ENCODE assay signal across 16 mouse cellular contexts in genomic region chr11:105459900-105460299, GRCm38 (mm10). TPM values are rescaled to one million over a fixed set of nuclear protein-coding genes. Genes with fewer than 3 reads are reported as not detected.
DNase-seq lines count a peak whose midpoint lies in the region; ATAC-seq and TF ChIP-seq lines count a peak whose summit lies in the region.
"Had no signal": no experiment of that assay in that cellular context is flagged by ENCODE, and none has a peak within 500 bp of the region (broad histone marks: within the 10 kb centered on the region; RNA-seq: fewer than 3 reads in every experiment).

No protein-coding gene starts in this region.

- H3K4me3 ChIP-seq in kidney, adult 2 months (ENCODE audit: insufficient read depth, low read depth, low read length), result no peak overlapping the region
- no peak overlapping the region for H3K4me3 ChIP-seq in kidney, embryonic 16.5 days (ENCODE audit: low read length)
- no peak overlapping the region for H3K4me3 ChIP-seq in neural tube, embryonic 15.5 days (replicated peaks)

- no peak for TF ChIP-seq POLR2A in kidney, adult 2 months (IDR thresholded peaks at IDR 0.05; ENCODE audit: low read depth, low read length)

- H3K27ac ChIP-seq in kidney, adult 2 months (ENCODE audit: insufficient read depth, low read depth, low read length), result no peak overlapping the region
- H3K27ac ChIP-seq in kidney, embryonic 16.5 days (ENCODE audit: low read length), result no peak overlapping the region
- H3K27ac ChIP-seq in neural tube, embryonic 15.5 days (replicated peaks), result no peak overlapping the region
- H3K27ac ChIP-seq: kidney, postnatal 0 days; liver, embryonic 14.5 days had no signal

- peak; percentile 54 for DNase-seq in kidney, adult 2 months
- DNase-seq in neural tube, embryonic 10.5 days (ENCODE audit: extremely low spot score, low spot score), result peak; percentile 12
- peak; percentile 66 for DNase-seq in adrenal gland, adult 8-10 months
- DNase-seq in lung, postnatal 4 days, result peak; percentile 25 to 32
- DNase-seq in thymus, postnatal 0 days (ENCODE audit: low spot score), result no peak
- no peak for DNase-seq in left cerebral cortex, adult 11 months (ENCODE audit: low spot score)
- DNase-seq: cerebellum, adult 11-12 months; right cerebral cortex, adult 18-20 months; thymus, postnatal 4 days had no signal

- no peaks in the 10 kb centered on the region for H3K9me3 ChIP-seq in kidney, embryonic 16.5 days (ENCODE audit: low read length)
- H3K9me3 ChIP-seq in neural tube, embryonic 15.5 days (replicated peaks), result no peaks in the 10 kb centered on the region

- TF ChIP-seq CTCF in kidney, adult 2 months (conservative IDR thresholded peaks at IDR 0.05; ENCODE audit: insufficient read depth, insufficient read length, low read depth, low read length), result no peak

- H3K9ac ChIP-seq in kidney, embryonic 16.5 days (replicated peaks; ENCODE audit: low read length), result no peak overlapping the region
- no peak overlapping the region for H3K9ac ChIP-seq in neural tube, embryonic 15.5 days (replicated peaks)
- H3K9ac ChIP-seq: liver, embryonic 14.5 days had no signal

- H3K27me3 ChIP-seq in kidney, adult 2 months (replicated peaks; ENCODE audit: control insufficient read depth, insufficient read depth, low read length), result peaks cover 2% of the 10 kb centered on the region; the same call in 1 of the 2 replicates
- peaks cover 6% of the 10 kb centered on the region; the same call in 1 of the 2 replicates for H3K27me3 ChIP-seq in kidney, embryonic 16.5 days (ENCODE audit: insufficient read depth, low read length)
- no peaks in the 10 kb centered on the region for H3K27me3 ChIP-seq in neural tube, embryonic 15.5 days (replicated peaks)

- H3K36me3 ChIP-seq in kidney, adult 2 months (ENCODE audit: control insufficient read depth, insufficient read depth, low read length), result no peaks in the 10 kb centered on the region
- H3K36me3 ChIP-seq in kidney, embryonic 16.5 days (ENCODE audit: insufficient read depth, low read length), result no peaks in the 10 kb centered on the region
- no peaks in the 10 kb centered on the region for H3K36me3 ChIP-seq in neural tube, embryonic 15.5 days

- 26% methylated on average over 5 of the region's 5 CpGs for WGBS in kidney, adult 2 months
- 51% methylated on average over 5 of the region's 5 CpGs for WGBS in kidney, embryonic 16.5 days
- WGBS in neural tube, embryonic 15.5 days, result 45% methylated on average over 5 of the region's 5 CpGs

- ATAC-seq in kidney, embryonic 16.5 days (ENCODE audit: low FRiP score, low TSS enrichment), result no peak
- ATAC-seq in neural tube, embryonic 15.5 days (ENCODE audit: low FRiP score), result no peak

- no peaks in the 10 kb centered on the region for H3K4me1 ChIP-seq in kidney, adult 2 months (ENCODE audit: control insufficient read depth, insufficient read depth, low read length)
- H3K4me1 ChIP-seq in kidney, embryonic 16.5 days (ENCODE audit: insufficient read depth, low read length), result peaks cover 9% of the 10 kb centered on the region
- H3K4me1 ChIP-seq in neural tube, embryonic 15.5 days, result peaks cover 30% of the 10 kb centered on the region

- no peak overlapping the region for H3K4me2 ChIP-seq in kidney, embryonic 16.5 days (replicated peaks; ENCODE audit: low read depth, low read length)
- H3K4me2 ChIP-seq in neural tube, embryonic 15.5 days, result no peak overlapping the region

RNA-seq across cellular contexts. Expression of gene March10, which starts 3.4 kb away (rescaled TPM):
- polyA plus RNA-seq in kidney, adult 2 months (2012; rRNA removed), result 1.5 and 1.8 TPM in 2 replicates
- polyA plus RNA-seq in kidney, embryonic 16.5 days (2015; fragmentation: Nextera tagmentation; extraction: Ambion mirVana), result 0.12 and 0.13 TPM in 2 replicates
- polyA plus RNA-seq in neural tube, embryonic 15.5 days (2015; fragmentation: Nextera tagmentation; extraction: Ambion mirVana), result 0.38 and 0.73 TPM in 2 replicates
- not detected for total RNA-seq in adrenal gland, adult 8-10 months (2022)
- not detected in 2 replicates for polyA plus RNA-seq in thymus, postnatal 0 days (2015; fragmentation: Nextera tagmentation; extraction: Ambion mirVana)
- total RNA-seq: heart, adult 8-10 months; hematopoietic stem cell, adult 5-6 weeks had no signal
- polyA plus RNA-seq: forebrain, embryonic 11.5 days; liver, embryonic 14.5 days had no signal

Comparison
In these comparisons a context has a peak if more than half of its experiments do, and no peak if none do; other contexts are left out.
1. DNase-seq: peak in kidney, adult 2 months (single experiment), neural tube, embryonic 10.5 days (single experiment), adrenal gland, adult 8-10 months (single experiment) and lung, postnatal 4 days (2 of 2); none in thymus, postnatal 0 days (single experiment) and left cerebral cortex, adult 11 months (single experiment).